Mouse (Mus musculus) cerebellum, adult 8-10 months (tissue): ENCODE measurements around the gene Atp6v0e2.
"Not testable (repeated sequence)": the region's sequence is repeated elsewhere in the genome, so short reads cannot be mapped to it uniquely, and the experiment has no call there.

Experiments
- DNase-seq: peaks from one replicate; pipeline ENCODE4 v3.0.0; 2022

Gene Atp6v0e2

DNA sequence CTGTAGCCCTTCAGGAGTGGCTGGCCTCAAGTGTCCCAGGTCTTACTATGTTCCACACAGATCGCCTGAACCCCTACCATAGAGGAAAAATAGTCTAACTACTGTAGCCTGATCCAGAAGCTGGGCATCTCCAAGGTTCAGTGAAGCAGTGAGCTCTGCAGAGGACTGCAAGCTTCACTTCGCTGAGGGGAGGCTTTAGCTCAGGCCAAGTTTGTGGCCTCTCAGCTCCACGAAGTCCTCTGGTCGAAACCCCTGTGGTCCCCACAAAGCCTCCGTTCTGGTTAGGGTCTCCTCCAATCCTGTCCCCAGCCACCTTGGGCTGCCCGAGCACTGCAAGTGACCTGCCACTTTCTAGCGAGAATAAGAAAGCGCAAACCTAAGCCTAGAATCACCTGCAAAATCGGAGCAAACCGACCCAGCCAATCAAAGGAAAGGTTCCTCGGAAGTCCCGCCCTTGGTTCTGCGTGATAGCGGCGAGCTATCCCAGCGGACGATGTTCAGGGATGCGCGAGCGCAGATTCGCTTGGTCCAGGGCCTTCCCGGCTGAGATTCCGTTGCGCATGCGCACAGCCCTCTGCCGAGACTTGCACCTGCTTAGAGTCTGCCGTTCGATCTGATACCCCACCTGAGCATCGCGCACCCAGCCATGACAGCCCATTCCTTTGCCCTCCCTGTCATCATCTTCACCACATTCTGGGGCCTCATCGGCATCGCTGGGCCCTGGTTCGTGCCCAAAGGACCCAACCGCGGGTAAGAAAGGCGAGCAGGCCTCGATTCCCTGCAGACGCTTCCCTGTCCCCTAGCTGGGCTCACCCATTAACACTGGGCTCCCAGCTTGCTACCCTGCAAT, at the start of gene Atp6v0e2:
Gene Atp6v0e2 (plus strand): TSS at position 511 of the 850 bp plus-strand sequence.
- DNase-seq: peak; percentile 93

DNA sequence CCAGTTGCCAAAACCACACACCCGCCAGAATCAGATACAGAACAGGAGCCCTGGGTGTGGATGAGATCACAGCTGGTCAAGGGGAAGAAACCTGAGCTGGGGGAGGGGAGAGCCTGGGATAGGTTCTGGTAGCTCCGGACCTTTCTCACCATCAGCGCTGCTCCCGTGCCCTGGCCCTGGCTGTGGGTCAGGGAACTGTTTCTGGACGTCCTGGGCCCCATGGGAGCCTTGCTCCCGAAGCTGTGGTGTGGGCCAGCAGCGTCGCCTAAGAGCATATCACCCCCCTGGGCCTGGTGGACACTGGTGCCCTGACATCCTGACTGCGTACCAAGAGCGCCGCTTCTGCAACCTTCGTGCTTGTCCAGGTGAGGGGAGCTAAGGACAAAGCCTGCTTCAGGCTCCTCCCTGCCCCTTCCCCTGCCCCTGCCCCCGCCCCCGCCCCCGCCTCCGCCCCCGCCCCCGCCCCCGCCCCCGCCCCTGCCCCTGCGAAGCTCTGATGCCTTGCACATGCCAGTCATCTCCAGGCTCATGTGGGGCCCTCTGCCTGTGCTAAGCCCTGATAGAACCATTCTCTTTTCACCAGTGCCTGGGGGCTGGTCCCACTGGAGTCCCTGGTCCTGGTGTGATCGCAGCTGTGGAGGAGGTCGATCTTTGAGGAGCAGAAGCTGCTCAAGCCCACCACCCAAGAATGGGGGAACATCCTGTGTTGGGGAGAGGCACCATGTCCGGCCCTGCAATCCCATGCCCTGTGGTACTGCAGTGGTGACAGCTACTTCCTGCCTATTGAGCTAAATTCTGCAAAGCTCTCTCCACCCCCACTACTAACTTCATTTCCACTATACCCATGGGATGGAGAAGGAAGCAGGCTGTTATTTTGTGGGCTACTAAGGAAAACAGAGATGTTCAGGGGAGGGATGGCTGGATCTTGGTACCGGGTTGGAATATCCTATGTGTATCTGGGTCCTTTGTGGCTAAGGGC, 49.4 kb upstream of the Atp6v0e2 start:
- DNase-seq: no peak

DNA sequence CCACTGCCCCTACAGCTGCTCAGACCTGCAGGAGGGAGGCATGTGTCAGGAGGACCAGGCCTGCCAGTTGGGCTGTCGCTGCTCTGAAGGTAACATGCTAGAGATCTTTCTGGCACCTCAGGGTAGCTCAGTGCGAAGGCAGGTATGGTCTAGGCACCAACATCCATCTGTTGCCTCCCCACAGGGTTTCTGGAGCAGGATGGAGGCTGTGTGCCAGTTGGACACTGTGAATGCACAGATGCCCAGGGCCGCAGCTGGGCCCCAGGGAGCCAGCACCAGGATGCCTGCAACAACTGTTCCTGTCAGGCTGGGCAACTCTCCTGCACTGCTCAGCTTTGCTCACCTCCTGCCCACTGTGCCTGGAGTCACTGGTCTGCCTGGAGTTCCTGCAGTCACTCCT, 47.7 kb upstream of the Atp6v0e2 start:
- peak; percentile 37 for DNase-seq

DNA sequence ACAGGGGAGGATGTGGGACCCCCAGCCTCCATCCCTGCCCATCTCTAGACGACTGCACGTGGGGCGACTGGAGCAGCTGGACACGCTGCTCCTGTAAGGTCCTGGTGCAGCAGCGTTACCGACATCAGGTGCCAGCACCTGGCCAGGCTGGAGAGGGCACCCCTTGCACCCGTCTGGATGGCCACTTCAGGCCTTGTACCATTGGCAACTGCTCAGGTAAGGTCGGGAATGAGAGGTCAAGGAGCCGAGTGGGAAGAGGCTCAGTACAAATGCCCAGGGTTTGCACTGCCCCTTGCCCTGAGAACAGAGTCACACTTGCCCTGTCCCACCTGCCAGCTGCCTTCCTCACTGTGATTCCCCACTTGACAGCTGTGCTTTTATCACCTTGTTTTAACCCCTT, 46.1 kb upstream of the Atp6v0e2 start:
- DNase-seq: no peak

DNA sequence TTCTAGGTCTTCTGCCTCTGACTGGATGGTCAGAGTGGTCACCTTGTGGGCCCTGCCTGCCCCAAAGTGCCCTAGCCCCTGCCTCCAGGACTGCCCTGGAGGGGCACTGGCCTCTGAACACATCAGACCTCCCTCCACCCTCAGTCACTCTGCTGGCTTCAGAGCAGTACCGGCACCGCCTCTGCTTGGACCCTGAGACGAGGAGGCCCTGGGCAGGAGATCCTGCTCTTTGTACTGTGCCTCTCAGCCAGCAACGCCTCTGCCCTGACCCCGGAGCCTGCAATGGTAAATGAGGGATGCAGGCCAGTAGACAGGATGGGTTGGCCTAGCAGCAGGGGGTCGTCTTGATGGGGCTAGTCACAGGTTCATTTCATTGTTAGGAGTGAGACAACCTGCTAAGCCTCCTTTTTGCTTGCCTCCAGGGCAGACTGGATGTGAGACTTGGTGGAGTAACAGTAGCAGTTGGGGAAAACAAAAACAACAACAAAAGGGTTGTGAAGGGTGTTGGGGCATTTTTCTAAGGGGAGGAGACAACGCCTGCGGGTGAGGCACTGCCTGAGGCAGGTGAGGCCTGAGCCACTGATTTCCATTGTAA, 44.2 kb upstream of the Atp6v0e2 start:
- DNase-seq: no peak

DNA sequence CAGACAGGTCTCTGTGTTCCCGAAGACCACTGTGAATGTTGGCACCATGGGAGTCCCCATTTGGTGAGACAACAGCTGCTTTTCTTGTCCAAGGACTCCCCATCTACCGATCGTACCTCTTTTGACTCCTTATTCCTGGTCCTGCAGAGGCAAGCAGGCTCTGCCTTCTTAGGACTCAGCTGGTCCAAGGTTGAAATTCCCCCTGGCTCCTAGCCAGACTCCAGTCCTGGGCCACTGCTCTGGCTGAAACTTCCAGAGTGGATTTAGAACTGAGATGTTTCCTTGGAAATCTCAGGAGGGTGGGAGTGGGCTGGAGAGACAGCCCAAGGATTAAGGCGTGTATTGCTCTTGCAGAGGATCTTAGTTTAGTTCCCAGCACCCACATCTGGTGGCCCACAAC, 39.9 kb upstream of the Atp6v0e2 start:
- no peak for DNase-seq

DNA sequence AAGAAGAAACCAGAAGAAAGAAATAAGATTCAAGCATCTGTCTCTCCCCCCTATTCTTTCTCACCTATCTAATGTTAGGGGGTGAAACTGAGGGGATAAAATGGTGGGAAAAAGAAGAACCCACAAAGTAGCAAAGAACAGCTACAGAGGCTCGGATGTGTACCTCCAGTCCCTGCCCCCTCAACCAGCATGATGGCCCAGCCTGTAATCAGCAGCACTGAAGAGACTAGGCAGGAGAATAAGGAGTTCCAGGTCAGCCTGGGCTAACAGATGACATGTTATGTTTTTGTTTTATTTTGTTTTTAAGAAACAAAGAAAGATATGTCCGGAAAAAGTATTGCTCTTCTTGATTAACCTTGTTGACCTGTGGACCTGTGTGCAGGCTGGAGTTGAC, 33.6 kb upstream of the Atp6v0e2 start:
- DNase-seq: no peak

DNA sequence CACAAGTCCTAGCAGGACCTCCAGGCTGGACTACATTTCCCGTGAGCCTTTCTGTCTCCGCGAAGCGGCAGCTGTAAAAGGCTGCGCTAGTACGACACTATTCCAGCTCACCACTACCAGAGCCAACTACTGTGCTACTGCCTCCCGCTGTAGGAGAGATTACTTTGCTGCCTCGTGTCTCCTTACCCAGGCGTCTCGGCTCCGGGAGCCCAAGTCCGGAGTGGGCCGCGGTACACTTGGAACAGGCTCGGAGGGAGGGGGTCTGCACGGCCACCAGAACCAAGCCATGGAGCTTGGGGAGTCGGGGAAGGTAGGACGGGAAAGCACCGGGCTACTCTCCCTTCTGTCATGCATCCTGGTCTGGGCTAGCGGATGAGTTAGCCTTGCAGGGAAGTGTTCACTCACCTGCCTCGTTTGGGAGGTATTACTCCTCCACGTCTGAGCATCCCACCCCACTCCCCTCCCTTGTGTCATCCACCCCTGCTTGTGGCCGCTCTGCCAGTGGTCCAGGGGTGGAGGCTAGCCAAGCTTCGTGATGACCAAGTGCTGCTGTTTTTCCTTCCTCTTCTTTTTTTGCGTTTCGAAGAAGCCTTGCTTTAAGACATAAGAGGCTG, 33.1 kb upstream of the Atp6v0e2 start:
- peak; percentile 72 for DNase-seq

DNA sequence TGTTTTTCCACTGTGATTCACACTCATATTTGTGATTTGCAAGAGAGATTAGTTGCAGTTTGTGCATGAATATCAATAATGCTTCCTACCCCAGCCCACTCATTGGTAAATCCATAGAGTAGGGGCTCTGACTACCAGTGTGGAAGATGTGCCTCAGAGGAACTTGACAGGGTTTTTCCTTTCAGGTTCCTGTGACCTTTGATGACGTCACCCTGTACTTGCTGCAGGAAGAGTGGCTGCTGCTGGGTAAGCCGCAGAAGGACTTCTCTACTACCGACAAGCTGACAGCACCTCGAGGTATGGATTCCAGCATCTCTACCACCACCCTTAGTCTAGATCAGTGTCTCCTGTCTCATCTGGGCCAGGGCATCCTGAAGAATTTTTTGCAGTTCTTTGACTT, 29.3 kb upstream of the Atp6v0e2 start:
- no peak for DNase-seq

DNA sequence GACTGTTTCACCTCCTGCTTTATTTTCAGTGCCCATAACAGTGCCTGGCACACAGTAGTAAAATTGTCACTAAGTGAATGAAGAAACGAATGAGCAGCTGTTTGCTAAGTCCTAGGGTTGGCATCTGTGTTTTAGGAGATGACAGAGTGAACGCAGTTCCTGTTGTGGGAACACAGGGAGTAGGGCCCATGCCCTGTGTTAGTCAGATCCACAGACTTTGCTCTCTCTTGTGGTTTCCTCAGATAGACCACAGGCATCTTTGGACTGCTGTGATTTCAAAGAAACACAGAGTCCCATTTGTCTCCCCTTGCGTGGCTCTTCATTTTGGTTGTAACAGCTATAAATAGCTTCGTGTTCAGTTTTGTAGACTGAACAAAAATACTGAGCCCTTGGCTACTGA, 27.0 kb upstream of the Atp6v0e2 start:
- no peak for DNase-seq

DNA sequence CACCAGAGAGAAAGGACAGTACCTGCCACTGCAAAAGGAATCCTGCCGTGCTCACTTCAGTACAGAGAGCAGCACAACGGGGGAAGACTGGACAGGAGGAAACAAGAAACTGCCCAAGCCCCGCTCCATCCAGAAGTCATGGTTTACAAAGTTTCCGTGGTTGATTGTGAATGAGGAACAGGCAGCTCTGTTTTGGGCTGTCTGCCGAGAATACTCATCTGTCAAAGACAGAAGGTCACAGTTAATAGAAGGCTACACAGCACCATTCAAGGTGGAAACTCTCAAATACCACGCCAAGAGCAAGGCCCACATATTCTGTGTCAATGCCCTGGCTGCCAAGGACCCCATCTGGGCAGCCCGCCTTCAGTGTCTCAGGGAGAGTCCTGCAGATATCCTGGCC, 25.6 kb upstream of the Atp6v0e2 start:
- no peak for DNase-seq

DNA sequence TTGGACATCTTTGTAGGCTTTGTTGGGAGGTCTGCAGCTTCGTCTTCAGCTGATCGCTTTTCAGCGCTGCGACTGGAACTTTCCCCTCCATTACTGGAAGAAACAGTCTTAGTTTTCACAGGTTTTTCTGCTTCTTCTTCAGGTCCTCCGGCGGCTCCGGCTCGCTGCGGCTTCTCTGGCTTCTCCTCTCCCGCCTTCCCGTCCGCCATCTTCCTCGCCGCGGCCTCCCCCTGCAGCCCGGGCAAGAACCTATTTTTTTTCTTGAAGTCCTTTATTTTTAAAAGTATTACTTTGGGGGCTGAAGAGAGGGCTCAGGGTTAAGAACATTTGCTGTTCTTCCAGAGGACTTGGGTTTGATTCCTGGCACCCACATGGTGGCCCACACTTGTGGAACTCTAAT, 12.5 kb upstream of the Atp6v0e2 start:
- not testable (repeated sequence) for DNase-seq

DNA sequence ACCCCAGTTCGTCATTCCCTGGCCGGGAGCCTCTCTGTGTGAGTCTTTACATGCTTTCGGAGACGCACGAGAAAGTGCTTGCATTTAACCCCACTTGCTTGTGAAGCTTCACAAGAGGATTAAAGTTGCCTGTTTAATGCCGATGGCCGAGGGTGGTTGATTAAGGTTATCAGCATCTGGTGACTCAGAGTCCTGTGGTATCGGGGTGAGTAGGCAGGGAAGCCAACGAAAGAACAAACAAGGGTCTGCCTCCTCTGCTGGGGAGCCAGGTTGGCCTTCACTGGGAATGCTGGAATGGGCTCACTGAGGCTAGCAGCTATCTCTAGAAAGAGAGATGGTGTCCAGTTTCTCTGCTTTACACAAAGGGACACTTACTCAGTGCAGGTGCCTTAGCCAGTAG, 9.5 kb upstream of the Atp6v0e2 start:
- no peak for DNase-seq

DNA sequence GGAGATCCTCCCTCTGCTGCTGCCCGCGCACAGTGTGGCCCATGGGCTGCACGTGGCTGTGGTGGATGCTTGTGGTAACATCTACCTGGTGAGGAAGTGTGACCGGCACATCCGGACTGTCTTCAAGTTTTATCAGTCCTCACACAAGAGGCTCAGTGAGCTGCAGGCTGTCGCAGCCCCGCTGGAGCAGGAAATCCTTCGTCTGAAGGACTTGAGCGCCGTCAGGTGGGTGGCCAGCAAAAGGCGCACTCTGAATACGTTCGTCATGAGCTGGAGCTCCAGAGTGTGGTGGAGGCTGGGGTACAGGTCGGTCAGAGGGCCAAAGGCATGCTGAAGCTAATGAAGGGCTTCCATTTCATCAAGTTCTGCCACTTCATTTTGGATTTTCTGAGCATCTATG, 8.2 kb upstream of the Atp6v0e2 start:
- DNase-seq: no peak

DNA sequence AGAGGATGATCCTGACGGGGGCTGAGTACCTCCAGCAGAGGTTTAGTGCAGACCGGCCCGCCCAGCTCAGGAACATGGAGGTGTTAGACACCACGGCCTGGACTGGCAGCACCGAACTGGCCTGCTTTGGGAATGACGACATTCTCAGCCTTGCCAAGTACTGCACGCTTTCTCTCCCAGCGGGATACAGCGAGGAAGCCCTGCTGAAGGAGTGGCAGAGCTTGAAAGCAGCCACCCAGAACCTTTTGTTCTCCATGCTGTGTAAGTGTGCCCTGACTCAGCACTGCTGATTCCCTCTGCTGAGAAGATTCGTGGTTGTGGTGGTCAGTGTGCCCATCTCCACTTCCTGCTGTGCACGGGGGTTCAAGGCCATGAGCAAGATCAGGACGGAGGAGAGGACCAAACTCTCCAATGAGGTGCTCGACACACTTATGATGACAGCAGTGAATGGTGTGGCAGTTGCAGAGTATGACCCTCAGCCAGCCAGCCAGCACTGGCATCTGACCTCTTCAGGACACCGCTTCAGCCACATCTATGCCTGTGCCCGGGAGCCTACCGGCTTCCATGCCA, 7.5 kb upstream of the Atp6v0e2 start:
- no peak for DNase-seq

DNA sequence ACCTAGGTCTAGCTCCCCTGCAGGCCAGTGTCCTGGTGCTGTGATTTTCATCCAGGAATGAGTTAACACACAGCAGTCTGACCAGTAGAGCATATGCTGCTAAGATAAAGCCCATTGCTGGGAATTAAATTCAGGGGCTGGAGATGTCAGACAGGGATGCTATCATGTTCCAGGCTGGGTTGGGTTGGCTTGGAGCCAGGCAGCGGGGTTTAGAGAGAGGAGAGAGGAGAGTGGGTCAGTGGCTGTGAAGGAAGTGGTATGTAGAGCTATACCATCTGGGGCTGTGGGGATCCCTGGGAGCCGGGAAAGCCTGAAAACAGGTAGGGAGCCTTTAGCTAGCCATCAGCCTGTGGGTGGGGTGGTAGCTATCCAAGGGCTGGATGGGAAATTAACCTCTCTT, 6.6 kb upstream of the Atp6v0e2 start:
- DNase-seq: no peak

DNA sequence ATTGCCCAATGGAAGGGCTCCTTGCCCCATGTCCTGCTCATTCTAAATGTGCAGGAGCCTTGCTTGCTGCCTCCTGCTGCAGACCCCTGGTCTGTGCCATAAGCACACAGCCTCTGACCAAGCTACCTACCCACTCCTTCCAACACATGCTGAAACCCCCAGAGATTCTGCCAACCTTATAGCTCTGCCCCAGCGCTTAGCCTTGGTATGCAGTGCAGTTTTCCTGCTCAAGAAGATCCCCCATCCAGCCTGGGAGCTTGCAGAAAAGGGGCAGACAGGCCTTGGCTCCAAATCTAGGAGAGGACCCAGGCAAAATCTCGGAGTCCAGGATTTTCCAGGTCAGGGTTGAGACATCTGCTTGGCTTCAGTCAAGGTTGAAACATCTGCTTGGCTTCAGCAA, 3.9 kb upstream of the Atp6v0e2 start:
- no peak for DNase-seq

DNA sequence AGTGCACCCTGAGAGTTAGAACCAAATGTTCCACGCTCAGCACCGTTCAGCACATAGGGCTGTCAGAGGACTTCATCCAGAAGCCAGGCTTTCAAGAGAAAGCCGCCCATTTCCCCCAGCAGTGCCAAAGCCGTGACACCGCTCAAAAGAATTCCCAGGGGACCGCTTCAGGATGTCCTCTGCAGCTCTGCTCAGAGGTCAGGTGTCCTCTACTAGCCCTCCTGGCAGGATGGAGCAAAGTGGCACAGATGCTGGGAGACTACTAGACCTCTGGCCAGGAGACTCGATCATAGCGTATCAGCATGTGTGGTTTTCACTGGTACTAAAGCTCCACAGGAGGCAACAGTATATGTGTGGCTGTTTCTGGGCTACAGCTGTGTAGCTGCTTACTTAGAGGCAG, 2.5 kb upstream of the Atp6v0e2 start:
- DNase-seq: no peak

DNA sequence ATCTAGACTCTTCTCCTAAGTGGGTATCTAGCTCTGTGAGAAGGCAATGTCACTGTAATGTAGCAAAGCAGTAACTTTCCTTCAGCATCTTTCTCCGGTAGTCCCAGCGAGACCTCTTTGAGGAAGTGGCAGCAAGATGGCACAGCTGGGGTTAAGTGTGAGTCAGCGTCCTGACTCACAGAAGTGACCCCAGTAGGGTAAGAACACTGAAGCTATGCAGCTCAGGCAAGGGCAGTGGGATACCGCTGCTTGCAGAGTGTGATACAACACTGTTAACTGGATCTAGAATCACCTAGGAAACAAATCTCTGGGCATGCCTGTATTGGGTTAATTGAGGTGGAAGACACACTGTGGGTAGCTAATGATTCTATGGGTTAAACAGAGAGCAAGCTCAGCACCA, 1.3 kb upstream of the Atp6v0e2 start:
- no peak for DNase-seq

DNA sequence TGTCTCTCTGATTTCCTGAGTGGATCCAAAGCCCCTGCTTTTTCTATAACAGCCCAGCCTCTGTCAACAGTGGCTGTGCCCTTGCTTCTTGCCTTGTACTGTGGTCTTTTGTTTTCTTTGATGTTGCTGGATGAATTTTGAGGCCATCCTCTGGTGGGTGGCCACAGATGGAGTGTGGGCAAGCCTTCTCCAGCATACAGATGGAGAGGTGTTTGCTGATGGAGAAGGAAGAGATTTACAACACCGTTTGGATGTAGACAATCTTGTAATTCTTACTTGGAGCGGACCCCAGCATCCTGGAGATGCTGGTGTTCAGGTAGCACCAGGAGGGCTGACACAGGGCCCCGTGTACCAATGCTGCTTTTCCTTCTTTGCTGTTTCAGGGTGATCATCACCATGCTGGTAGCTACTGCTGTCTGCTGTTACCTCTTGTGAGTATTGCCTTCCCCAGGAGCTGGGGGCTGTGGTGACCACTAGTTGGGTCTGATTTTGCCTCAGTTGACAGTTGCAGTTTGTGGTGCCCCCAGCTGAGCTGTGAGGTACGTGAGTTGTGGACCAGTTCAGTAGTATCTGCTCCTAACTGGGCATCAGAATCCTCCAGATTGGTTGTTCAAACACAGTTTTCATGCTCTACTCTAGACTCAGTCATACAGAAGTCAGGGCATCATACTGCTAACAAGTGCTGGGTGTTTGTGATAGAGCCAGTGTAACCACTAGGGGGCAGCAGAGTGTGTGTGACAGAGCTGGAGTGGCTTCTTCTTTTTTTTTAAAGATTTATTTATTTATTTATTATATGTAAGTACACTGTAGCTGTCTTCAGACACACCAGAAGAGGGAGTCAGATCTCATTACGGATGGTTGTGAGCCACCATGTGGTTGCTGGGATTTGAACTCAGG, 1.7 kb downstream of the Atp6v0e2 start:
- DNase-seq: peak; percentile 84

DNA sequence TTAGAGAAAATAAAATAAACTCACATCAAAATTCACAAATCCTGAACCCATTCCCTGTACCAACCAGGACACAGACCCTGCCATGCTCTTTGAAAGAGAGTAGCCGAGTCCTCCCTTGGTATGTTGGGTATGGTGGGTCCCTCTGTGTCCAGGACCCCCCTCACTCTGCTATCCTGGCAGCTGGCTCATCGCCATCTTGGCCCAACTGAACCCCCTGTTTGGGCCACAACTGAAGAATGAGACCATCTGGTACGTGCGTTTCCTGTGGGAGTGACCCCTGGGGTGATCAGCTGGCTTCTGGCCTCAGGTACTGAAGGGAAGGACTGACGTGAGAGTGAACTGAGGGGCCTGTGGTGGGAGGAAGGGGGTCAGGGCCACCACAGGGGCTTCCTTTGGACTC, 2.4 kb downstream of the Atp6v0e2 start:
- no peak for DNase-seq

DNA sequence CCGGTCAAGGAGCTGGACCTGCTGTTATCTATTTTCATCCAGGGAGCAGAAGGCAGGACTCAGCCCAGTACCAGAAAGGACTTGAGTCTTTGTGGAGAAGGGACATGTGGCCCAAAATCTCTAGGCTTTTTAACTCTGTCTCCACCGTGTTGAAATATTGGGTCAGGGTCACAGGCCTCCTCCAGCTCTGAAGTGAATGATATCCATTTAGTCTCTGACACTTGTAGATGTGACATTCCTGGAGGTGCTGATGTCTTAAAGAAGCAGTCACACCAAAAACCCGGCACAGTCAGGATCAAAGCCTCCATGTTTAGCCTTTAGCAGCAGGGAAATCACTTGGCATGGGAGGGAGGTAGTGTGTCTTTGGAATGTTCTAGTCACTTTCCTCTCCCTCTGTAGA, 3.3 kb downstream of the Atp6v0e2 start:
- DNase-seq: no peak
